Mouse (Mus musculus) cerebellum, adult 9-11 months (tissue): ENCODE data around the gene Cfap161.

Source experiments
- DNase-seq: peaks from one replicate; pipeline ENCODE4 v3.0.0; 2022

Gene Cfap161

GRCm38 (mm10) chr7:83801483-83801875, 6.8 kb upstream of the Cfap161 start:
- no peak for DNase-seq

GRCm38 (mm10) chr7:83800561-83801482, 6.1 kb upstream of the Cfap161 start:
- peak; percentile 60 for DNase-seq

GRCm38 (mm10) chr7:83800071-83800470, 5.4 kb upstream of the Cfap161 start:
- no peak for DNase-seq

- no peak for DNase-seq
Observed at GRCm38 (mm10) chr7:83798004-83798403, 3.3 kb upstream of the Cfap161 start.

DNA sequence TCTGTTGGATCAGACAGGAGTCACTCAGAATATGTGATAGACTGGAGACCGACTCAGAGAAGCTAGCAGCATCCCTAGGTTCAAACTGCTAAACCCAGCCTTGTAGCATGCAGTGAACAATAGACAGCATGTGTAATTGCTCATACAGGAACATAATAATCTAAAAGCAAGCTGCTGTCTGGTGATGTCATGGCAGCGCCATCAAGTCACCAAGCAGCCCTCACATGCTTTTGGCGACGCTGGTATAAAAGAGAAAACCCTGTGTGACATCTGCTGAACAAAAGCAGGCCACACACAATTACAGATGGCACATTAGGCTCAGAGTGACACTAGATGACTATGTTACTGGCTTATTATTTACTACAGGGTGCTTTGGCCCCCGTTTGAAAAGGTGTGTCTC, 1.5 kb upstream of the Cfap161 start:
- peak; percentile 1 for DNase-seq

DNA sequence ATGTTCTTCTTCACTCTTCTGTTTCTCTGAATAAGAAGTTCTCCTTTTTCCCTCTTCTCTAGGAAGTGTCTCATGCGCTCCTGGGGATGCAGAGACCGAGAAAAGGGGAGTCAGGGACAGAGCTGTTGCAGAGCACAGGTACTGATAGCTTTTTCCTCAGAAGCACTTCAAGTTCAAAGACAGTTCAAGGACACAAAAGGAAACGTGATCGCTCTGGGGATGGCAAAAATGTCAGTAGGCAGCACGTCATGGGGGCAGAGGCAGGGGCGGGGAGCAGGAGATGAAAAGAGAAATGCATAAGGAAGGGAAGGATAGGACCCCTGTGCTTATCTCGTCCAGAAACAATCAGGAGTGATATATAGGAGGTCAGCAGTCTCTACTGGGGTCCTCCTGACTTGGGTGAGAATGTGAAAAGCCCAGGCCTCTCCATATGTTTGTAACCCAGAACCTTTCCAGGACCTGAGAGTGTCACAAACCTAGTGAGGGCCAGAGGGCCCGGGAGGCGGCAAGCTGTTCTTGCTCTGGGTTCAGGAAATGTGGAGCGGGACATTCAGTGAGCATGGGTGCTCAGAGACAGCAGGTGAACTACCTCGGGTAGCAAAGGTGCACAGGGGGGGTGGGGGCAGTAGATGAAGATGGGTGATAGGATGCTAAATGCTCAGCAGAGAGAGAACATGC, 535 bp downstream of the Cfap161 start:
- peak; percentile 0 for DNase-seq

DNA sequence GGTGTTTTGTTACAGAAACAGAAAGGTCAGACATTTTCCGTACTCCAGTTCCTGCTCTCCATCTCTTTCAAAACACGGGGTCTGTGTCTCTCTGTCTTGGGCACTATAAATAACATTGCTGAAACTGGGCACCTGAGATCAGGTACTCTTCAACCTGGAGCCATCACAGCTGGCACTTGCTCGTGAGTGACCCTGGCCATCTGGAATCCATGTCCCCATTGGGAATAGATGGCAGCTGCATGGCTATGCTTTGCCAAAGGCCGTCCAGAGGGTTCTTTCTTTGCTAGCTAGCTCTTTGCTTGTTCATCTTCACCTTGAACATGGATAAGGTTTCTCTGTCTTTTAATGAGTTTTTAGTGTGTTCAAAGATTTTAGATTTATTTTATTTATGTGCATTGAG, 13.8 kb downstream of the Cfap161 start:
- DNase-seq: peak; percentile 3

GRCm38 (mm10) chr7:83780026-83780425, 14.7 kb downstream of the Cfap161 start:
- peak; percentile 10 for DNase-seq

DNA sequence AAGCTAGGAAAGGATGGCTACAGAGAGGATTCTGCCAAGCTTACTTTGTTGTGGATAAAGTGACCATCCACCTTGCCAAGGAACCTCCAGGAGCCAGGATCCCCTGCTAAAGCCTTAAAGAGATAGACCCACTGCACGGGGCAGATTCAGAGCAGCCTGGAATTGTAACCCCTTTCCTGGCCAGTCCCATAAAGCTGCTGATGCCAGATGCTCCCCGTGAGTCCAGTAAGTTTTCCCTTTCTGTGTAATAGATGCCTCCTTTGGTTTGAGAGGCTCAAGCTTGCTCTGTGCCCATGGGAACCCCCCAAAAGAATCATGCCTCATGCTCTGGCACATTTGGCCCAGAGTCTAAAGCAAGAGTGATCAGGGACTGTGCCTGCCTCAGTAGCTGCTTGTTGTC, 15.7 kb downstream of the Cfap161 start:
- peak; percentile 2 for DNase-seq

GRCm38 (mm10) chr7:83778516-83778915, 16.2 kb downstream of the Cfap161 start:
- peak; percentile 1 for DNase-seq

DNA sequence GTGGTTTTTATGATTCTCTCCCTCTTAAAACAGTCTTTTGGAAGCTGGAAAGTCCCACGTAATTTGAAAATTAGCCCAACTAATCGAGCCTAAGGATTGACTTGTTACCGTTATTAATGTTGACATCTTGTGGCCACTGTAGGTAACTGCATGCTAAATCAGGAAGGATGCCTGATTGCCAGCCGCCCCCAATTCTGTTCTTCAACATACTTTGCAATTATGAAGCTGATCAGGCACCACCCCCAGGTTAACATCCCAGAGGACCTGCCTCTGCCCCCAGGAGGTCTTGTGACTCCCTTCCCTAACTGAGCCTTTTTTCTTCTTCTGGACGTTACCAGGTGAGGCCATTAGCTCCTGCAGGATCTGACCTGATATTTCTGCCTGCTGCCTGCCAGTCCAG, 20.0 kb downstream of the Cfap161 start:
- DNase-seq: peak; percentile 71

- peak; percentile 82 for DNase-seq
Observed at GRCm38 (mm10) chr7:83763674-83764073, 31.0 kb downstream of the Cfap161 start.

GRCm38 (mm10) chr7:83762336-83762735, 32.3 kb downstream of the Cfap161 start:
- peak; percentile 24 for DNase-seq

DNA sequence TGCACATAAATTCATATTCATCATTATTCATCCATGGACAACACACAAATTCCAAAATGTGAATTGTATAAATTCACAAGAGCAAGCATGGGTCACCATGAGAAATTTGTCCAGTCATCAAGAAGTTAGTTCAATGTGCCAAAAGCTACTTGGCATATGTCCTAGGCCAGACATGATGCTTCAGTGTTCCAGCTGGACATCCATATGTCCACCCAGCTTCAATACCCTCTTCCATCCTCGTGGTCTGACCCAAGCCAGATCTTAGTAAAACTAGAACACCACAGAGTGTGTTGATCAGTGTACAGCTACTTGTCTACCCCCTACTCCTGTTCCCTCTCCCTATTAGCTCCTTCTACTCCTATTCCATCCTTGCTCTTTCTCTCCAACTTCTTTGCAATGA, 43.6 kb downstream of the Cfap161 start:
- DNase-seq: peak; percentile 95

- peak; percentile 13 for DNase-seq
Observed at GRCm38 (mm10) chr7:83748405-83748804, 46.3 kb downstream of the Cfap161 start.

GRCm38 (mm10) chr7:83746107-83746687, 48.5 kb downstream of the Cfap161 start:
- peak; percentile 16 for DNase-seq

GRCm38 (mm10) chr7:83745413-83746106, 49.1 kb downstream of the Cfap161 start, which contains the start of gene Il16:
TSS of gene Il16 (minus strand) at chr7:83745726.
- peak; percentile 43 for DNase-seq

GRCm38 (mm10) chr7:83745065-83745412, 49.6 kb downstream of the Cfap161 start:
- DNase-seq: no peak

DNA sequence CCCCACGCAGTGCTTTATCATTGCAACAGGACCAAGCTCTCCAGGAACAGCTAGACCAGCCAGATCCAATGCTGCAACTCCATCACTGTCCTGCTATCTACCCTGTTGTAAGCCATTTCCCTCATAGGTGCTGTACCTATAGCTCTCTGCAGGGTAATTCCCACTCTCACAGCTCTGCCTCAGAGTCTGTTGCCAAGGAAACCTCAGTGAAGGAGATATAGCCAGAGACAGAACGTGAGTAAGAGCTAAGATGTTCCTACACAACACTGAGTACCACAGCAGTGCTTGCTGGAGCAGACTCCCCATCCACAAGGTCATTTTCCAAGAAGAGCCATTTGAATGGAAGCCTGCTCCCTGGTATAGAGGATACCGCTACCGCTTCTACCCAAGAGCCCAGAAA, 50.4 kb downstream of the Cfap161 start:
- peak; percentile 10 for DNase-seq

GRCm38 (mm10) chr7:83742690-83743089, 52.0 kb downstream of the Cfap161 start:
- no peak for DNase-seq

DNA sequence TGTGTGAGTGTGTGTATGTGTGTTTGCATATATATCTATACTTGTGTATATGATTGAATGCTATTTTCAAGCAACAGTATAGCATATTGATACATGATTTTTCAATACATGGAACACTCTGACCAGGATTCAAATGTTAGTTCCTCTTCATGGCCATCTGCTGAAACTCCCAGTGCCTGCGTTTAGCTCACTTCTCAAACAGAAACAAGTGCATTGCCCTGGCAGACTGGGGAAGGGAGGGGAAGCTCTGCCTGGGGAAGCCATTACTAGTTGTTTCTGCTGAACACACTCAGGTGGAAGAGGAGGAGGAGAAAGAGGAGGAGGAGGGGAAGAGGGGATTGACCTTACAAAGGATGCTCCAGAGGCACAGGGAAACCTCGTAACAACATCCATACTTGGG, 52.7 kb downstream of the Cfap161 start:
- no peak for DNase-seq

DNA sequence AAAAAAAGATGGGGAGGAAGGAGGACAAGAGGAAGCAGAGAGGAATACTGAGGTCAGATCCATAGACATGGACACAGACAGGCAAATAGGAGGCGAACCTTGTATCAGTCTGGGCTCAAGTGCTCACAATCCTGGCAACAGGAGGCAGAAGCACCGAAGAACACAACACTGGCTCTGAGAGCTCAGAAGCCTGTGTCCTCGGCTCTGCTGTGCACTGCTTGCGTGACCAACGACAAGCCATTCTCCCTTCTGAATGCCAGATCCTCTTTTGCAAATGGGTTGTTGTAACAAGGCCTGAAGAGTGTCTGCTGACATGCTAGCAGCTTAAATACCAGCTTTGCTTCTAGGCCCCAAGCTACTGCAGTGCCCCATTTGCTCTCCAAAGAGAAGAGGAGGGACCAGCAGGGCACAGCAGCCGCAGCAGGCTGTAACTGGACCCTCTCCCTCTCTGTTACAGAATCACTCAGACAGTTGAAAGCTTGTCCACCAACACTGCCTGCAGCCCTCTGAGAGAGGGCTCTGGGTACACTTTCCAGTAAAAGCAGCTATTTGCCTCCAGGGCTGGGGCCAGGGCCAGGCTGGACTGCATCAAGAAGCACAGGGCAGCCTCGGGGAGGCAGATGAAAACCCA, 54.9 kb downstream of the Cfap161 start:
- no peak for DNase-seq
